Mouse (Mus musculus): ENCODE data around the gene Ccnh. TPM values are rescaled to one million over a fixed set of nuclear protein-coding genes. Genes with fewer than 3 reads are reported as not detected.

Gene Ccnh
- polyA plus RNA-seq (2014; fragmentation: Illumina TruSeq; extraction: RNeasy Lipid Tissue Mini Kit (QIAGEN cat#74804)): 127 TPM

GRCm38 (mm10) chr13:85188903-85189643, at the start of gene Ccnh:
Gene Ccnh, plus strand, starts transcription at chr13:85189408.

Other genes starting within 250 kb of the Ccnh start
- gene Rasa1, start 99.7 kb downstream of the Ccnh start, polyA plus RNA-seq (2014; fragmentation: Illumina TruSeq; extraction: RNeasy Lipid Tissue Mini Kit (QIAGEN cat#74804)): 231 TPM